Mouse (Mus musculus): ENCODE measurements around the gene Kcnmb2. TPM values are rescaled to one million over a fixed set of nuclear protein-coding genes. Genes with fewer than 3 reads are reported as not detected.

Gene Kcnmb2
- polyA plus RNA-seq, 1 experiment from 2014 or later, result 1.6 TPM

GRCm38 (mm10) chr3:32188521-32188920 is 286.2 kb downstream of the Kcnmb2 start:
- 32% methylated on average over 5 of the region's 5 CpGs for WGBS
- 0 out of 2 replicates have a peak, but pooled peaks cover 5% of the 10 kb centered on the region for H3K4me1 ChIP-seq (ENCODE audit: control insufficient read depth, insufficient read depth, low read length)
- no peak overlapping the region for H3K4me2 ChIP-seq (ENCODE audit: low read depth, low read length)
- H3K9ac ChIP-seq (ENCODE audit: low read depth, low read length), result no peak overlapping the region
- no peak for ATAC-seq (ENCODE audit: low read depth)
- DNase-seq (ENCODE audit: low spot score), result peak; percentile 53
- no peaks in the 10 kb centered on the region for H3K36me3 ChIP-seq (ENCODE audit: control insufficient read depth, insufficient read depth, low read length)
- H3K4me3 ChIP-seq (ENCODE audit: low read depth, low read length), result no peak overlapping the region
- no peak overlapping the region for H3K27ac ChIP-seq (replicated peaks; ENCODE audit: low read depth, low read length)
- no peaks in the 10 kb centered on the region for H3K9me3 ChIP-seq (ENCODE audit: control insufficient read depth, low read length)
- H3K27me3 ChIP-seq (replicated peaks; ENCODE audit: control insufficient read depth, insufficient read depth, low read length), result no peaks in the 10 kb centered on the region

DNA sequence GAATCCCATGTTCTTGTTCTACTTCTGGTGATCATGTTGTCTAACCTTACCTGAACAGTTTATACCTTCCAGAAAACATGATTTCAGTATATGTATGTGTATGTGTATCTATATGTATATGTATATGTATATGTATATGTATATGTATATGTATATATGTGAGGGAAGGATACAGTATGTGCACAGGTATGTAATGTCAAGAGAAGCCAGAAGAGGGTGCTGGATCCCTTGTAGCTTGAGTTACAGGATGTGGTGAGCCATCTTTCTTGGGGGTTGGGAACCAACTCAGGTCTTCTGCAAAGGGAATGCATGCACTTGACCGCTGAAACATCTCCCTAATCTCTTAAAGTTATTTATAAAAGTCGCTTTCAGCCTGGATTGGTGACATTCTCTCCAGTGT is 286.6 kb downstream of the Kcnmb2 start:
- WGBS, result 84% methylated on average over 2 of the region's 2 CpGs

DNA sequence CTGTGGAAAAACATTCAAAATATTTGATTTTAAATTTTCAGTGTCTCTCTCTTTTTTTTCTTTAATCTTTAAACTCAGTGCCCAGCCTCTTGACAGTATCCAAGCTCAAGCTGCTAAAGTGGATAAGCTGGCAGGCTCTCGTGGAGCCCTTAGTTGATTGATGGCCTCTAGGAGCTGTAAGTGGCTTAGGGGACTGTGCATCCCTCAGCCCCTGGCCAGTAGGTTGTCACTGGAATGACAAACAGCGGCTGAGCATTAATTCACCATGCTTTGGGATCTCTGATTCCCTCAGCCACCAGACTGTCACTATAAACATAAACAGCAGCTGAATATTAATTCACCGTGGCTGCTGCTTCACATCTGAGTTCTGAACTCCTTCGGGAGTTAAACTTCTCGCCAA is 287.6 kb downstream of the Kcnmb2 start:
- 55% methylated on average over 5 of the region's 5 CpGs for WGBS
- H3K4me3 ChIP-seq (ENCODE audit: low read depth, low read length), result no peak overlapping the region
- no peaks in the 10 kb centered on the region for H3K9me3 ChIP-seq (ENCODE audit: control insufficient read depth, low read length)
- ATAC-seq (ENCODE audit: low read depth) (no peak), DNase-seq (ENCODE audit: low spot score) (no peak)
- H3K9ac ChIP-seq (ENCODE audit: low read depth, low read length), result no peak overlapping the region
- no peak overlapping the region for H3K4me2 ChIP-seq (ENCODE audit: low read depth, low read length)
- 0 out of 2 replicates have a peak, but pooled peaks cover 5% of the 10 kb centered on the region for H3K4me1 ChIP-seq (ENCODE audit: control insufficient read depth, insufficient read depth, low read length)
- H3K27me3 ChIP-seq (replicated peaks; ENCODE audit: control insufficient read depth, insufficient read depth, low read length), result no peaks in the 10 kb centered on the region
- no peak overlapping the region for H3K27ac ChIP-seq (replicated peaks; ENCODE audit: low read depth, low read length)
- H3K36me3 ChIP-seq (ENCODE audit: control insufficient read depth, insufficient read depth, low read length), result no peaks in the 10 kb centered on the region

More for the DNA sequence above, 286.6 kb downstream of the Kcnmb2 start:
- no peaks in the 10 kb centered on the region for H3K27me3 ChIP-seq (replicated peaks; ENCODE audit: control insufficient read depth, insufficient read depth, low read length)
- 0 out of 2 replicates have a peak, but pooled peaks cover 5% of the 10 kb centered on the region for H3K4me1 ChIP-seq (ENCODE audit: control insufficient read depth, insufficient read depth, low read length)
- no peak overlapping the region for H3K4me3 ChIP-seq (ENCODE audit: low read depth, low read length)
- no peak overlapping the region for H3K27ac ChIP-seq (replicated peaks; ENCODE audit: low read depth, low read length)
- ATAC-seq (ENCODE audit: low read depth) (no peak), DNase-seq (ENCODE audit: low spot score) (no peak)
- H3K9ac ChIP-seq (ENCODE audit: low read depth, low read length), result no peak overlapping the region
- no peak overlapping the region for H3K4me2 ChIP-seq (ENCODE audit: low read depth, low read length)
- H3K9me3 ChIP-seq (ENCODE audit: control insufficient read depth, low read length), result no peaks in the 10 kb centered on the region
- H3K36me3 ChIP-seq (ENCODE audit: control insufficient read depth, insufficient read depth, low read length), result no peaks in the 10 kb centered on the region

DNA sequence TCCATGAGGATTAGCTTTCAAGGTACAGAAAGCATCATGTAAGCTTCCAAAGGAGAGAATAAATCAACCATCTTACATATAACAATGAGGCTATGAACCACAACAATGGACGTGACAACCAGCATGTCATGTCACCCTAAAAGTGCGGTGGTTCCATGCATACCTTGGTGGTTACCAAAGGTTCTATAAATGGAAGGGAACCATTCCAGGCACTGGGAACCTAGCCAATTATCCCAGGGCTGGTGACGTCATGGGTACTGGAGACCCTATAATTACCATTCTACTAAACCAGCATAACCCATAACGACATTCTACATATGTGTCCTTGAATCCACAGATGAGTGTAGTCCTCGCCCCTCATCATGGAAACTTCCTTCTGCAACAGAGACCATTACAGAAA is 291.7 kb downstream of the Kcnmb2 start:
- Histone ChIP-seq H3K4me3 (ENCODE audit: low read depth, low read length) (no peak overlapping the region), H3K9ac (ENCODE audit: low read depth, low read length) (no peak overlapping the region), H3K4me2 (ENCODE audit: low read depth, low read length) (no peak overlapping the region), H3K27me3 (replicated peaks; ENCODE audit: control insufficient read depth, insufficient read depth, low read length) (no peaks in the 10 kb centered on the region), H3K36me3 (ENCODE audit: control insufficient read depth, insufficient read depth, low read length) (no peaks in the 10 kb centered on the region), H3K27ac (replicated peaks; ENCODE audit: low read depth, low read length) (no peak overlapping the region), H3K4me1 (ENCODE audit: control insufficient read depth, insufficient read depth, low read length) (no peaks in the 10 kb centered on the region), H3K9me3 (ENCODE audit: control insufficient read depth, low read length) (no peaks in the 10 kb centered on the region)
- 80% methylated on average over 5 of the region's 5 CpGs for WGBS
- ATAC-seq (ENCODE audit: low read depth) (no peak), DNase-seq (ENCODE audit: low spot score) (no peak)

DNA sequence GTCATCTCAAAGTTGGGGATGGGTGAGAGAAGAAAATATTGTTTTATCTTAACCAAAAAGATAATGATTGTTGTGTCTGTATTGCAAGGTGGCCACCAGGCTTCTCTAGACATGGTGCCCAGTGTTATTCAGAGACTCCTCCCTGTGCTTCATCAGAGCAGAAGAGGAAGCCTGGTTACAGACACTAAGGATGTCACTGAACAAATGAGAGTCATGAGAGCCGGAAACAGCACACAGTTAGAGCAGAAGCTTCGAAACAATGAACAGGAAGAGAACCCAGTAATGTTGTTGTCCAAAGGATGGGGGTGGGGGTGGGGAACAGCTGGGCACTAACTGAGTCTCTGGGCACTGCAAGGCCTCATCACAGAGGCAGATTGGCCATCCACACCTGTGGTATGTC is 324.4 kb downstream of the Kcnmb2 start:
- 76% methylated on average over 2 of the region's 2 CpGs for WGBS
- Histone ChIP-seq H3K4me1 (ENCODE audit: control insufficient read depth, insufficient read depth, low read length) (no peaks in the 10 kb centered on the region), H3K36me3 (ENCODE audit: control insufficient read depth, insufficient read depth, low read length) (no peaks in the 10 kb centered on the region), H3K9me3 (ENCODE audit: control insufficient read depth, low read length) (no peaks in the 10 kb centered on the region), H3K27me3 (replicated peaks; ENCODE audit: control insufficient read depth, insufficient read depth, low read length) (no peaks in the 10 kb centered on the region), H3K4me2 (ENCODE audit: low read depth, low read length) (no peak overlapping the region), H3K4me3 (ENCODE audit: low read depth, low read length) (no peak overlapping the region), H3K27ac (replicated peaks; ENCODE audit: low read depth, low read length) (no peak overlapping the region), H3K9ac (ENCODE audit: low read depth, low read length) (no peak overlapping the region)
- ATAC-seq (ENCODE audit: low read depth), result no peak
- peak; percentile 3 for DNase-seq (ENCODE audit: low spot score)

DNA sequence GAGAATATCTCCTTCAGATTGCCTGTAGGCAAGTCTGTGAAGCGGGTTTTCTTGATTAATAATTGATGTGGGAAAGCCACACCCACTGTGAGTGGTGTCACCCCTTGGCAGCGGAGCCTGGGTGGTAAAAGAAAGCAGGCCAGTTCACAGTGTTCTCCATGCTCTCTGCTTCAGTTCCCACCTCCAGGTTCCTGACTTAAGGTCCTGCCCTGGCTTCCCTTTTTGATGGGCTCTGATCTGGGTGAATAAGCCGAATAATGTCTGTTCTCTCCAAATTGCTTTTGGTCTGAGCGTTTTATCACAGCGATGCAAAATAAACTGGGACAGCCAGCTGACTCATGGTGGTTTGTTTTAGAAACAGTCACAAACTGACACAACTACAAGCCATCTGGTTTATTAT is 334.5 kb downstream of the Kcnmb2 start:
- H3K36me3 ChIP-seq (ENCODE audit: control insufficient read depth, insufficient read depth, low read length), result no peaks in the 10 kb centered on the region
- H3K4me3 ChIP-seq (ENCODE audit: low read depth, low read length), result no peak overlapping the region
- H3K9ac ChIP-seq (ENCODE audit: low read depth, low read length), result no peak overlapping the region
- no peaks in the 10 kb centered on the region for H3K4me1 ChIP-seq (ENCODE audit: control insufficient read depth, insufficient read depth, low read length)
- H3K27ac ChIP-seq (replicated peaks; ENCODE audit: low read depth, low read length), result no peak overlapping the region
- DNase-seq (ENCODE audit: low spot score) (no peak), ATAC-seq (ENCODE audit: low read depth) (no peak)
- no peak overlapping the region for H3K4me2 ChIP-seq (ENCODE audit: low read depth, low read length)
- WGBS, result 86% methylated on average over 5 of the region's 5 CpGs
- no peaks in the 10 kb centered on the region for H3K9me3 ChIP-seq (ENCODE audit: control insufficient read depth, low read length)
- no peaks in the 10 kb centered on the region for H3K27me3 ChIP-seq (replicated peaks; ENCODE audit: control insufficient read depth, insufficient read depth, low read length)
